In the genomic region with DNA sequence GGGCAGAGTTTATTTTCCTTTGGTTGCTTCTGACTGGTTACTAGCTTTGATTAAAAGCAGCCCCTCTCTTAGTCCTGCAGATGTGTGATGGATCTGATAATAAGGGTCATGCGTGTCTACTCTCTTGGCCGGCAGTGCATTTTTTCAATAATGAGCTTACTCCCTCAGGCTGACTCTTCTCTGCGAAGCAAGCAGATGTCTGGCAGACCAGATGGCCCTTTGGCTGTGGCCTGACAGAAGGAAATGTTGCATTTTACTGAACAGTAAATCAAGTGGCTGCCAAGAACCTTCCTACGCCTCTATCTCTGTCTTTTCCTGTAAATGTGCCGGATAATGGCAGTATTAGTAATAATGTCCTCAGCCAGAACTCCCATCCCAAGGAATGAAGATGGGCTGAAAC, we compare ENCODE assay signal across 9 mouse cellular contexts. TPM values are rescaled to one million over a fixed set of nuclear protein-coding genes. Genes with fewer than 3 reads are reported as not detected.
A peak's percentile ranks its signal among the peaks of the same experiment; 100 is the strongest.
DNase-seq lines count a peak whose midpoint lies in the region; ATAC-seq lines count a peak whose summit lies in the region.
"Had no signal": no experiment of that assay in that cellular context is flagged by ENCODE, and none has a peak within 500 bp of the region (broad histone marks: within the 10 kb centered on the region; RNA-seq: fewer than 3 reads in every experiment).

No protein-coding gene starts in this region.

- peaks cover 36% of the 10 kb centered on the region for H3K4me1 ChIP-seq in heart, embryonic 10.5 days
- peaks cover 24% of the 10 kb centered on the region for H3K4me1 ChIP-seq in intestine, embryonic 15.5 days (replicated peaks)

- H3K27me3 ChIP-seq in heart, embryonic 10.5 days (ENCODE audit: insufficient read depth, poor library complexity, severe bottlenecking): no peaks in the 10 kb centered on the region
- H3K27me3 ChIP-seq in intestine, embryonic 15.5 days (replicated peaks): no peaks in the 10 kb centered on the region

- no peak overlapping the region; the same call in 1 of the 2 replicates for H3K4me2 ChIP-seq in intestine, embryonic 15.5 days (replicated peaks)

- WGBS in heart, embryonic 10.5 days: 52% methylated on average over 5 of the region's 5 CpGs
- WGBS in intestine, embryonic 15.5 days: 24% methylated on average over 5 of the region's 5 CpGs

- no peaks in the 10 kb centered on the region for H3K9me3 ChIP-seq in heart, embryonic 10.5 days
- no peaks in the 10 kb centered on the region for H3K9me3 ChIP-seq in intestine, embryonic 15.5 days
- H3K9me3 ChIP-seq: G1E had no signal

- ATAC-seq in intestine, embryonic 15.5 days: peak; percentile 69

- peak; percentile 62 to 82 for DNase-seq in heart, adult 18-20 months
- no peak for DNase-seq in heart, embryonic 10.5 days (ENCODE audit: low spot score)
- DNase-seq in brain, adult 2 months (ENCODE audit: low read depth, low spot score): peak; percentile 91
- DNase-seq in forelimb bud, embryonic 11.5 days (ENCODE audit: low read depth, low spot score): peak; percentile 44
- peak; percentile 51 for DNase-seq in lung, postnatal 14 days
- DNase-seq in yolk sac, embryonic 10.5 days (ENCODE audit: low spot score): peak; percentile 24
- DNase-seq in thymus, postnatal 25 days: no peak

- no peaks in the 10 kb centered on the region for H3K36me3 ChIP-seq in heart, embryonic 10.5 days
- H3K36me3 ChIP-seq in intestine, embryonic 15.5 days: no peaks in the 10 kb centered on the region

- H3K9ac ChIP-seq in intestine, embryonic 15.5 days: no peak overlapping the region

- no peak overlapping the region for H3K27ac ChIP-seq in heart, embryonic 10.5 days
- peak overlapping the region; percentile 30 for H3K27ac ChIP-seq in intestine, embryonic 15.5 days

- H3K4me3 ChIP-seq in heart, embryonic 10.5 days: no peak overlapping the region
- no peak overlapping the region for H3K4me3 ChIP-seq in intestine, embryonic 15.5 days (replicated peaks)

RNA-seq across cellular contexts. Expression of a gene that starts 8.0 kb away (rescaled TPM):
- total RNA-seq in heart, adult 18-20 months (2021): 10 to 100 TPM; 79.5 to 88.4 TPM
- 8.3 and 12.1 TPM in 2 replicates for polyA plus RNA-seq in heart, embryonic 10.5 days (2016; fragmentation: Nextera tagmentation; extraction: Ambion mirVana)
- 12.4 and 13.1 TPM in 2 replicates for polyA plus RNA-seq in intestine, embryonic 15.5 days (2015; fragmentation: Nextera tagmentation; extraction: Ambion mirVana)

RNA-seq across cellular contexts. Expression of a gene that starts 56.2 kb away (rescaled TPM):
- under 1 TPM in 1 of 2 experiments, not detected in 1; 0.87 TPM for total RNA-seq in heart, adult 18-20 months (2021)
- polyA plus RNA-seq in heart, embryonic 10.5 days (2016; fragmentation: Nextera tagmentation; extraction: Ambion mirVana): not detected in 2 replicates
- 0.23 TPM in 1 of 2 replicates, not detected in the other for polyA plus RNA-seq in intestine, embryonic 15.5 days (2015; fragmentation: Nextera tagmentation; extraction: Ambion mirVana)
- polyA plus RNA-seq: G1E had no signal

Comparison
In these comparisons a context has a peak if more than half of its experiments do, and no peak if none do; other contexts are left out.
1. DNase-seq: peak in heart, adult 18-20 months (2 of 2), brain, adult 2 months (single experiment), forelimb bud, embryonic 11.5 days (single experiment), lung, postnatal 14 days (single experiment) and yolk sac, embryonic 10.5 days (single experiment); none in heart, embryonic 10.5 days (single experiment) and thymus, postnatal 25 days (single experiment).